Mouse (Mus musculus): ENCODE data around the gene Gm3383.
"Not testable (repeated sequence)": the region's sequence is repeated elsewhere in the genome, so short reads cannot be mapped to it uniquely, and the experiment has no call there.

DNA sequence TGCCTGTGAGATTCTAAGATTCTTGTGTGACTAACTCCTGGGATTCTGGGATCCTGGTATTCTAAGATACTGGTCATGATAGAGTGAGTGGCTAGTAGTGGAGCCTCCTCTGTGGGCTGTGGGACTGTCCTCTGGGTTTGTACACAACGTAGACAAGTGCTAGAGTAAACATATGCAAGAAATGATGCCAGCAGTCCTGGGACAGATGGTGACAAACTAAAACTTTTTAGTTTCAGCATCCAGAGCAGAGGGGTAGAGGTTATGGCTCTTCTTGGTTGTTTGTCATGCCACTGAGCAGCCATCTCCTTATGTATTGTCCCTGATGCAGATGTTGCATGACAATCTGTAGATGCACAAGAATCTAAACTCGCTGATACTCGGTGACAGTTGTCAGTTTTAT is 48.1 kb upstream of the Gm3383 start:
- TF ChIP-seq CTCF, POLR2A (IDR thresholded peaks at IDR 0.05; ENCODE audit: extremely low read depth, insufficient read depth, low read length): not testable (repeated sequence)

All from cortical plate, adult 2 months (tissue).